Mouse (Mus musculus): ENCODE data around the gene Trim75.
"Not testable (repeated sequence)": the region's sequence is repeated elsewhere in the genome, so short reads cannot be mapped to it uniquely, and the experiment has no call there.

Gene Trim75

DNA sequence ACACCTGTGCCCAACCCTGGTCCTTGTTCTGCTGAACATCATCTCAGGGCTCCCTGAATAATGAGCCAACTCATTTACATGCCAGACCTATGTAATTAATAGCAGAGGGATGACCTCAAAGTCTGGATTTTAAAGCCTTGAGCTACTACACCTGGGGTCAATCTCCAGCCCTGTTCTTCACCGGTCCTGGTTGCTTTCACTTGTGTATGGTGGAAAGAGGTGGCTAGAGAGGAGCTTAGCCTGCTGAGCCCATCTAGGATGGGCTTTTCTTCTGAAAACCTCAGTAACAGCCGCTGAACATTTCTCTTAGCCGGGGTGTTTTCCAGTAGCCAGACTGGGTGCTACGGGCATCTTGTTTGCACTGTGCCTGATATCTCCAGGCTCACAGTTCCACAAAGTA lies at the start of gene Trim75:
Gene Trim75 (minus strand): TSS at position 101 of the 400 bp plus-strand sequence.
- DNase-seq (ENCODE audit: extremely low spot score, low spot score) = no peak

- DNase-seq (ENCODE audit: extremely low spot score, low spot score) = peak; percentile 64
Observed at GRCm38 (mm10) chr8:65037117-65037533, 49.5 kb upstream of the Trim75 start, which contains the start of gene Apela. TSS of gene Apela (minus strand) at chr8:65037336.

GRCm38 (mm10) chr8:65034136-65034535 lies 46.5 kb upstream of the Trim75 start:
- no peak for DNase-seq (ENCODE audit: extremely low spot score, low spot score)

DNA sequence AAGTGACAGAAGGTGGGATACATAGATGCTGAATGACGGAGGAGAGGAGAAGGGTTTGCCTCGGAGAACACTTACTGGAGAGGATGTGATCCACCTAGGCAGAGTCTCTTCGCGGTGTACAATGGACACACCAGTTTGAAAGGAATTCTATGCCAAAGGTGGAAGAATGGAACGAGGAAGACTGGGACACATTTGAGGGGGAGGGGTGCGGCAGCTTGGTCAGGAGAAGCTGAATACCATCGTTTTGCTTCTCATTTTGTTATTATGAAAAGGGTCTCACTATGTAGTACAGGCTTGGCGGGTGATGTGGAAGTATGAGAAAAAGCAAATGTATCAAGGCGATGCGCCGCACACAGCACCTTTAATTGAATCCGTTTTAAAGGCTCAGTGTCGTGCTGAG lies 45.4 kb upstream of the Trim75 start:
- DNase-seq (ENCODE audit: extremely low spot score, low spot score) = no peak

DNA sequence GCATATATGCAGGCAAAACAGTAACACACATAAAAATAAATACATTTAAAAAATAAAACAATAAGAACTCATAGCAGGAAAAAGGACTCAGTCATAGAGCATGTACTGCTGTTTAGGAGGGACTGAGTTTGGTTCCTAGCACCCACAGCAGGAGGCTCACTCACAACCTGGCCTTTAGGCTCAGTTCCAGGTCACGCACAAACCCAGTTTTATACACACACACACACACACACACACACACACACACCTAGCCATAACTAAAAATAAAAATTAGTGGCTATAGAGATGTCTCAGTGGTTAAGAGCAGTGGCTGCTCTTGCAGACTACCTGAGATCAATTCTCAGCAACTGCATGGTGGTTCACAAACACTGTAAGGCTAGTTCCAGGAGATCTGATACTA lies 44.5 kb upstream of the Trim75 start:
- DNase-seq (ENCODE audit: extremely low spot score, low spot score) = no peak

- DNase-seq (ENCODE audit: extremely low spot score, low spot score) = no peak
Observed at GRCm38 (mm10) chr8:65030735-65031485, 43.3 kb upstream of the Trim75 start.

DNA sequence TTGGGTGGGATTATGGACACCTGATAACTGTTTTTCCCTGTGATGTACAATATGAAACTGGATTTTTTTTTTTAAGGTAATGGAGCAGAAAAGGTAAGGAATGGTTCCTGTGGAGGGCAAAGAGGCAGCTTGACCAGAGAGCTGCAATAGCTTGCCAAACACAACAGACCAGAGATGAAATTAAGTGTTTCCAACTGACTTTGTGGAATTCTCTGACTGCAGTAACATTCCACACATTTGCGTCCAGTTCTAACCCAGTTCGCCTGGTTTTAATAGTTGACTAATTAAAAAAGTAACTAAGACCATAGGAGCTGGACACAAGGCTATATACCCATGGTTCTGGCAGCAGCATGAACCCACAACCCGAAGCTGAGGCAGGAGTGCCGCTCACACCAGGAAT lies 42.1 kb upstream of the Trim75 start:
- DNase-seq (ENCODE audit: extremely low spot score, low spot score) = no peak

GRCm38 (mm10) chr8:65028959-65029686 lies 41.5 kb upstream of the Trim75 start:
- DNase-seq (ENCODE audit: extremely low spot score, low spot score) = no peak

GRCm38 (mm10) chr8:65022485-65022884 lies 34.9 kb upstream of the Trim75 start:
- peak; percentile 68 for DNase-seq (ENCODE audit: extremely low spot score, low spot score)

DNA sequence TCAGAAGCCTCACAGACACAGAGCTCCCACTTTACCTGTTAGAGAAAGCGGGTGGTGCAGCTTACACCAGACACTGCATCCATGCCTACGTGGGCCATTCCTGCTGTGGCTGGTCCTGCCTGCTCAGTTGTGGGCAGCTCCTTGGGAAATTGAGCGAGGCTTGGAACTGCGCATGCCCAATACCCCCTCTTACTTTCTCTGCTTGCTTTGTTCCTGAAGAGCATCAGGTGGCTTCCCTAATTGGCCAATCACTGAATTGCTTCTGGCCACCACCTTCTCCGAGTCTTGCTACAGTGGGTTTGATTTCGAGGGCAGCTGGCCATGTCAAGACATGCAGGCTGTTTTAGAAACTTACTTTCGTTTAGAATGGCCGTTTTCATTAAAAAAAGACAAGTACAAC lies 30.8 kb upstream of the Trim75 start, which contains the start of the genes Trim61 and Trim60:
Gene Trim61 (minus strand): TSS at position 101 of the 400 bp plus-strand sequence.
Gene Trim60 (minus strand): TSS at position 162 of the 400 bp plus-strand sequence.
- no peak for DNase-seq (ENCODE audit: extremely low spot score, low spot score)

- DNase-seq (ENCODE audit: extremely low spot score, low spot score) = not testable (repeated sequence)
Observed at GRCm38 (mm10) chr8:65007616-65008015, 20.0 kb upstream of the Trim75 start.

- no peak for DNase-seq (ENCODE audit: extremely low spot score, low spot score)
Observed at GRCm38 (mm10) chr8:64998806-64999365, 11.3 kb upstream of the Trim75 start.

DNA sequence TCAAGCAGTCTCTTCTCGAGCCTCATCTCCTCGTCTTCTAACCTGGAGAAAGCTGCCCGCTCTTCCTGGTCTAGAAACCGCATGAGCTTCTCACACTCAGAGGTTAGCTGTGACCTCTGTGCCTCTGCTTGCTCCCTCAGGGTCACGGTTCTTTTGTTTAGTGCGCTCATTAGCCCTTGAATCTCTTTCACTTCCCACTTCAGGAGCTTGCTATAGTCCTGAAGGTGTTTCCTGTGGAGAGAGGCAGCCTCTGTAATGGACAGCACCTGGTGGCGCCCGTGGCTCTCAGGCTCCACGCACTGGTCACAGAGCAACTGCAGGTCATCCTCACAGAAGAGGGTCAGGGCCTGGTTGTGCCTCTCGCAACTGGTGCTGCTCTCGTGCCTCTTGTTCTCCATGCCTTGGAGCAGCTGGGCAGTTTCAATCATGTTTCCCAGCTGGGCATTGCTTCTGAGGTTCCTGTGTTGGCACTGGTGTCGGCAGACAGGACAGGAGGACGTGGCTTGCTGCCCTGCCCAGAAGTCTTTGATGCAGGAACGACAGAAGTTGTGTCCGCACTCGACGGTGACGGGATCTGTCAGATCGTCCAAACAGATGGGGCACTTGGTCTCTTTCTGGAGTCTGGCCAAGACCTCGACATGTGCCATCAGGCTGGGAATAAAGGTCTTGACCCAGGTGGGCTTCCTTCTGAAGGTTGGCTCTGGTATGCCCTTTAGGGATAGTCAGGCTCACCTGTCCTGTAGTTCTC lies 4.3 kb downstream of the Trim75 start:
- DNase-seq (ENCODE audit: extremely low spot score, low spot score) = no peak

GRCm38 (mm10) chr8:64962836-64963235 lies 24.8 kb downstream of the Trim75 start:
- DNase-seq (ENCODE audit: extremely low spot score, low spot score) = no peak

DNA sequence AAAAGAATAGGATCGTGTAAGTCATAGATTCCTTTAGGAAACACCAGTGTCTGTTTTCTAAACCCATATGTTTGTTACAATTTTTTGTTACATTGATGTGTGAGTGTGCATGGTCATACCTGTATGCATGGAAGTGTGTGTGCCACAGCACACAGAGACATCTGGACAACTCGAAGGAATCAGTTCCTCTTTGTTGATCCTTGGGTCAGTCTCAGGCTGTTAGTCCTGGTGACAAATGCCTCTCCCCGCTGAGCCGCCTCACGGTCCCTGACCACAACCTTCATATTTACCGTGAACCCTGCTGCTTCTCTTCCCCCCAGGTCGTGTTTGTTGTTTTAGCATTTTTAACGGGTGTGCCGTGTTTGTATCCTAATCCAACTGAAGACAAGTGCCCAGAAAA lies 28.6 kb downstream of the Trim75 start:
- DNase-seq (ENCODE audit: extremely low spot score, low spot score) = no peak

DNA sequence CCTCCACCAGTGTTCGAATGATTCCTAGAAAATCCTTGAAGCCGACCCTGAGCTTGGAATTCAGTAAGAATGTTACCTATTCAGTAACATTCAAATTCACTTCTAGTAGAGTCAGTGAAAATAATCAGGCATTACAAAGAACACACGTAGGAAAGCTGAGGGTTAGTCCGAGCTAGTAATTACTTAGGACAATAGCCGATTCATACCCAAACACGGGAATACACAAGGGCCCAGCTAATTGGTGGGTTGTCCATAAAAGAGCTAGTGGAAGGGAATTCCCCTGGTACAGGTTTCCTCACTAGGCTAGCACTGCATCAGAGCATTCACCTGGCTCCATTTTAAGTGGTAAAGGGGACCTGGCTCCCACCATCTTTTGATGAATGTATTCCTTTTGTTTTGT lies 35.5 kb downstream of the Trim75 start:
- DNase-seq (ENCODE audit: extremely low spot score, low spot score) = no peak

DNA sequence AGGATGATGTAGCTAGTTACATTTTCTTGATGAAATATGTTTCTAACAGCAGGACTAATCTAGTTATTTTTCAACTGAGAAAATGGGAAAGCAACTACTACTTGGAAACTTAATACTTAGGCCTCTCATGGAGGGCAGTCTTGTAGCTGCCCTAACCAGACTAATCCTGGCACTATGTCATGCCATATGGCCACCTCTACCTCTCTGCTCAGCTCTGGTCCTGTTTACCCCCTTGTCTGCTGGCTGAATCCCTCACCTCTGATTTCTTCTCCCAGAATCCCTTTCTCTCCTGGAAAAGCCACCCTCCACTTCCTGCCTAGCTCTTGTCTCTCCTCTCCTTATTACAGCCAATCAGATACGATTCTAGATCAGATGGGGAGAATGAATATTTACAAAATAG lies 39.3 kb downstream of the Trim75 start:
- DNase-seq (ENCODE audit: extremely low spot score, low spot score) = no peak

GRCm38 (mm10) chr8:64947698-64948034 lies 40.0 kb downstream of the Trim75 start:
- no peak for DNase-seq (ENCODE audit: extremely low spot score, low spot score)

DNA sequence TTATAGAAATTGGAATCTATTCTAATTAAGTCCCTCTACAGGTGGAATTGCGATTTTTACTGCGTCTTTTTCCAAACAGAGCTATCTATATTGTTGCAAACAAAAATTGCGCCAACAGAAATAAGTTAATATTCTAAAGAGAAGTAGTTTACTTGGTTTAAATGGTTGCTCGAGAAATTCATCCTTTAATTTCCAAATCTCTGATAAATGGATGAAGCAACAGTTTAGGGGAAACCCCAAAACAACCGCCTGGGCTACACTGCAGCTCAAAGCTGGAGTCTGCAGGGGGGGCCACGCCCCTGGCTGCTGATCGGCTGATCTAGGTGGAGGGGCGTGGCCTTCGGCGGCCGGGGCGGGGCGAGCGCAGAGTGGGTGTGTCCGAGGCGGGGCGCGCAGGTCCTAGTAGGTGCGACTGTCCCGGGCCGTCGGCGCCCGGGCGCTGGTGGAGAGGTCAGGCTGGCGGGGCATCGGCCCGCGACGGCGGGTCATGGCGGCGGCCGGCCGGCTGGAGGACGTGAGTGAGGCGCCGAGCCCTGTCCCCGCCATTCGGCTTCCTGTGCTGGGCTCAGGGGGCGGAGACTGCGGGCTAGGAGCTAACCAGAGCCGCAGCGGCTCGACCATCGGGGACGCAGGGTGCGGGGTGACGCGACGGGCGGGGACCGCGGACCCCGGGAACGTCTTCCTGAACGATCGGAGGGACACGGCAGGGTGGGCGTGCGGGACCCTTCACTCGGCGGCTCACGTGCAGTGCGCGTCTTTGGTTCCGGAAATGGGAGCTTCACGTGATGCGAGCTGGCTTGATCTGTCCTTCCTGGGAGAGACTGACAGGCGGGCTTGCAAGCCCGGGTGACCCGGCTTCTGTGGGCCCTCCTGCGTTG lies 40.6 kb downstream of the Trim75 start, which contains the start of gene Tmem192:
Gene Tmem192 (plus strand): TSS at position 366 of the 878 bp plus-strand sequence.
- DNase-seq (ENCODE audit: extremely low spot score, low spot score) = peak; percentile 90

DNA sequence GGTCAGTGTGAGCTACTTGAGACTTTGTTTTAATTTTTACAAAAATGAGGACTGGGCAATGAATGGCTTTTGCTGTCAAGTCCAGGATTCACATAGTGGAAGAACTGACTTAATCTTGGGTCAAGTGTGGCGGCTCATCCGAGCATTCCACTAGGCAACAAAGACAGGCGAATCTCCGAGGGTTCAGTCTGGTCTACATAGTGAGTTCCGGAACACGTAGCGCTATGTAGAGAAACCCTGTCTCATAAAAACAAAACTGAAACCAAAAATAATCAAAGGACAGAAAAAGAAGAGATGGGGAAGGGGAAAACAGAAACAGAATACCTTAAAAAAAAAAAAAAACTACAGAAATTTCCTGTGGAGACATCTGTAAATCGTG lies 41.2 kb downstream of the Trim75 start:
- no peak for DNase-seq (ENCODE audit: extremely low spot score, low spot score)

GRCm38 (mm10) chr8:64945606-64946005 lies 42.0 kb downstream of the Trim75 start:
- DNase-seq (ENCODE audit: extremely low spot score, low spot score) = no peak
